24 mouse cellular contexts compared by ENCODE assay signal in genomic region chr17:27045164-27045563, GRCm38 (mm10).
"Had no signal": no experiment of that assay in that cellular context is flagged by ENCODE, and none has a peak within 500 bp of the region (broad histone marks: within the 10 kb centered on the region; RNA-seq: fewer than 3 reads in every experiment).

No protein-coding gene starts in this region.

- H3K36me3 ChIP-seq: heart, embryonic 10.5 days; heart, embryonic 12.5 days; hindbrain, embryonic 10.5 days; hindbrain, embryonic 12.5 days; intestine, embryonic 15.5 days; limb, embryonic 13.5 days; limb, embryonic 15.5 days; liver, embryonic 12.5 days had no signal

- H3K27me3 ChIP-seq: heart, embryonic 12.5 days; hindbrain, embryonic 12.5 days; intestine, embryonic 15.5 days; limb, embryonic 13.5 days; limb, embryonic 15.5 days; liver, embryonic 12.5 days had no signal

- H3K9me3 ChIP-seq: heart, embryonic 10.5 days; hindbrain, embryonic 10.5 days; hindbrain, embryonic 12.5 days; intestine, embryonic 15.5 days; limb, embryonic 13.5 days; limb, embryonic 15.5 days; liver, embryonic 12.5 days had no signal

- H3K4me3 ChIP-seq: gastrocnemius, adult 2 months; heart, embryonic 10.5 days; heart, embryonic 12.5 days; hindbrain, embryonic 10.5 days; hindbrain, embryonic 12.5 days; intestine, embryonic 15.5 days; limb, embryonic 13.5 days; limb, embryonic 15.5 days; liver, embryonic 12.5 days had no signal

- DNase-seq: gastrocnemius, adult 2 months; gastrocnemius, postnatal 10 days; gastrocnemius, postnatal 25 days; heart, adult 18-20 months; heart, postnatal 10 days; heart, postnatal 4 days; kidney, adult 18-20 months; kidney, adult 8-10 months; kidney, postnatal 14 days; kidney, postnatal 36 days; layer of hippocampus, adult 9-11 months; layer of hippocampus, postnatal 36 days; left cerebral cortex, postnatal 4 days had no signal

- H3K27ac ChIP-seq: gastrocnemius, adult 2 months; heart, embryonic 10.5 days; hindbrain, embryonic 10.5 days; hindbrain, embryonic 12.5 days; hindbrain, embryonic 14.5 days; intestine, embryonic 15.5 days; kidney, postnatal 0 days; limb, embryonic 13.5 days; limb, embryonic 15.5 days; liver, embryonic 12.5 days; liver, embryonic 14.5 days had no signal

- H3K9ac ChIP-seq: heart, embryonic 12.5 days; hindbrain, embryonic 12.5 days; hindbrain, embryonic 14.5 days; intestine, embryonic 15.5 days; limb, embryonic 13.5 days; limb, embryonic 15.5 days; liver, embryonic 12.5 days; liver, embryonic 14.5 days had no signal
